Mouse (Mus musculus): Measurements from ENCODE around the gene Tmem132d. TPM values are rescaled to one million over a fixed set of nuclear protein-coding genes. Genes with fewer than 3 reads are reported as not detected.

The Tmem132d gene
- total RNA-seq, 2 experiments from 2014 or later: 0.03 to 0.08 TPM

DNA sequence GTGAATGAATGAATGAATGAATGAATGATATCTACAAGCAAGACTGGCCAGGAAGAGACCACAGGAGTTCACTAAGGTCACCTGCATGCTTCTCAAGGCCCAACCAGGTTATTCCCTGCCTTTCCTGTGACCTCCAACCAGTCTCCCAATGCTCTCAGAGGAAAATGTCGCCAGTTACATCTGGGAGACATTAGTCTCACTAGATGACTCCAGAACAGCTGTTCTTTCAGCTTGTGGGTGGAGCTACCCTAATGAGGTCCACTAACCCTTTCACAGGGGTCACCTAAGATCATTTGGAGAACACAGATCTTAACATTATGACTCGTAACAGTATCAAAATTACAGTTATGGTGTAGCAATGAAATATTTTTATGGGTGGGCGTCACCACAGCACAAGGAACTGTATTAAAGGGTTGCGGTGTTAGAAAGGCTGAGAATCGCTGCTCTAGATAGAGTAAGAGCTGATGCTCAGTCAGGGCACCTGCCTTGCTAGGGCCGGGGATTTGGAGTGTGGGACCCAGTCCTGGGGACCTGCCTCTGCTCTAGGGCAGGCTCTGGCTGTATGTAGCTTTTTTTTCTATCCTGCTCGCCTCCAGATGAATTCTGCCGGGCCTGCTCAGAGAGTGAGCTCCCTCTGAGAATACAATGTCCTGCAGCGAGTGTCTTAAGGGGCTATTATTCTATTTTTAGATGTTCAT lies 196.1 kb downstream of the Tmem132d start:
- intact Hi-C loops (cut with DNase I): no loop called here
- no peak for DNase-seq

DNA sequence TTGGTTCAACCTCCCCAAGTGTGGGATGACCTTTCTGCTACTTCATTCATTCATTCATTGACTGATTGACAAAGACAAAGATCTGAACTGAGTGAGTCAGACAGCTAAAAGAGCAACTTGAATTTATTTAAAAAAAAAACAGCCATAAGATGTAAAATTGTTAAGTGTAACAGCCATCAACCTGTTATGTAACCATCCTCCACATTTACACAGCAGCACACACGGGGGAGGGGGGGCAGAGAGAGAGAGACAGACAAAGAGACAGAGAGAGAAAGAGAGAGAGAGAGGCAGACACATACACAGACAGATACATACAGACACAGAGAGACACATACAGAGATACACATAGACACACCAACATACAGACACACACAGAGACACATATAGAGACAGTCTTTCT lies 197.3 kb downstream of the Tmem132d start:
- intact Hi-C loops (cut with DNase I): no loop called here
- no peak for DNase-seq

DNA sequence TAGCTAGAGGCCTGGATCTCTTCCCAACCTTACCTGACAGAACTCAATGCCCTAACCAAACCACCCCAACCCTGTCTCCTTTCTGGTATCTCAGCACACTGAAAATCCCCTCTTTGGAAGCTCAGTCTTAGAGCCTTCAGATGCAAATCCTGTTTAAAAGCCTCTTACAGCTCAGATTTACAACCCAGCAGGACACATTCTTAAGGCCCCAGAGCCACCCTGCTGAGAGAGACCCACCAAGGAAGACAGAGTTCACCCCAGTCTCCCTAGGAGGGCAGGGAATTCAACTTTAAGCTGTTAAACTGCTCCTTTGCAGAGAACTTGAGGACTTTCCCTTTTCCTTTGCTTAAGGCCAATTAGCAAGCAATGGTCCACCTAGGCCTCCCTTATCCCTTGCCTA lies 199.8 kb downstream of the Tmem132d start:
- intact Hi-C loops (cut with DNase I): no loop called here
- DNase-seq: no peak

DNA sequence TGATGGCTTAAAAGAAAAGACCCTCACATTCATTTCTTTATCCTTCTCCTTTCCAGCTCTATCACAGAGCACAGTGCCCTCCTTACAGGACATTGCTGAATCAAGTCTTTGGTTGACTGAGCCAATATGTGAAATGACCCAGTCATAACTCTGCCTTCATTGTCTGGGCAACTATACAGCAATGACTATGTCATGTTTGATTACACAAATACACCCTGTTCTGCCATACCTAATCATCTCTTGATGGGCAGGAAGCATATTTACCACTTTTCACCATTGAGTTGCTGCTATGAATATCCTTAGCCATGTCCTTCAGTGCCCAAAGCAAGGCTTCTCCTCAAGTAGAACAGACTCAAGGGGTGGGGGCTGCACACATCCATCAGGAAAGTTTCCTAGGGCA lies 214.6 kb downstream of the Tmem132d start:
- intact Hi-C loops (cut with DNase I): no loop called here
- DNase-seq: no peak

DNA sequence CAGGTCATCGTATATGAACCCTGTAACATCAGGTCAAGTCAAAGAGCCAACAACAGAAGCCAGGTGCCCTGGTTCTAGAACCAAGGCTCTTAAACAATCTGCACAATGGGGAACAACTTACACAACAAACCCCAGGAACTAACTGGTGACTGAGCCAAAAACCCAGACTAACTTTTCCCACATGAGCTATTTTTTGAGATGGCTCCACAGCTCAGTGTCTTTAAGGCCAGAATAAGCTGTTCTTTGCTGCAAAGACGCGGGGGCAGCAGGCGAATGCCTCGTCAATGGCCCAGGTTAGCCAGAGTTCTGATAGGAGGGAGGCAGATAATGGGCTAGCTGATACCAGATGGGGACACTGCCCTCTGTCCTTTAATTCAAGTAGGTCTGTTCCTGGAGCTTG lies 221.8 kb downstream of the Tmem132d start:
- no peak for DNase-seq
- intact Hi-C loops (cut with DNase I): no loop called here

DNA sequence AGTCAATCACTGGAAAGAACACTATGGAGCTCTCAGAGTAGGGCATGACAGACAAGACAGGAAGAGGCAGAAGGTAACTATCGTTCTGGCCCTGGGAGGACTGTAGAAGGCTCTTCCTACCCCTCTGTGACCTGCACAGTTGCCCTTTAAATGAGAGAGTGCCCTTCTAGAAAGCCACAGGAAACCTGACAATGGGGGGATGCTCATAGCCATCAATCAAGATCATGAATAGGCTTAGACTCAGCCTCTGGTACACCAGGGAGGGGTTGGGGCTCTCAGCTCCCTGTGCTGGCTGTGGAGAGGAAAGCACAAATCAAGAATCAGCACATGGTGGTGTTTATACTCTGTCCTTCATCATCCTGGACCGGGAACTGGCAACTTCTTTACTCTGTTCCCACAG lies 227.2 kb downstream of the Tmem132d start:
- intact Hi-C loops (cut with DNase I): no loop called here

DNA sequence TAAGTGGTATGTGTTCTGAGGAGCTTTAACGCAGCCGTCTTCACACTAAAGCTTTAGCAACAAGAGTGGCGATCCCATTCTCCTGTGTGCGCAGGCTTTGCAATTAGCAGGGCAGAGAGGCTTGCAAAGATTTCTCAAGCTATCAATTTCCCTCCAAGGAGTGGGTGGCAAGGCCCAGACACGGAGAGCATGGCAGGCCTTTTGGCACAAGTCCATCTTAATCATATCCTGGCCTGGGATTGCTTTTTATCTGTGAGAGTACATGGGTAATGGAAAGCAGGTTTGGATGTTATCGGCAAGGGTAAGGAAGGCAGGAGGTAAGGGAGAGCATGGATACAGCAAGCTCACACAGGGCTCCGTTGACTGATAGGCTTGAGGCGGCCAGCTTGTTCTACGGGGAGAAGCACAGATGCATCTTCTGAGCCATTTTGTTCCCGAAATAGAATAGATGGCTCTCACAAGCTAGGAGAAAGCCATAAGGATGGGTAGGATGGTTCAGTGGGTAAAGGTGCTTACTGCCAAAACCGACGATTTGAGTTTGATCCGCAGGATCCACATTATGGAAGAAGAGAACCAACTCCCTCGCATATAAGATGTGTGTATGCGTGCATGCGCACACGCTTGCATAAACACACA lies 228.1 kb downstream of the Tmem132d start:
- intact Hi-C loops (cut with DNase I): no loop called here
- DNase-seq: no peak

More for the DNA sequence above, 227.2 kb downstream of the Tmem132d start:
- no peak for DNase-seq

DNA sequence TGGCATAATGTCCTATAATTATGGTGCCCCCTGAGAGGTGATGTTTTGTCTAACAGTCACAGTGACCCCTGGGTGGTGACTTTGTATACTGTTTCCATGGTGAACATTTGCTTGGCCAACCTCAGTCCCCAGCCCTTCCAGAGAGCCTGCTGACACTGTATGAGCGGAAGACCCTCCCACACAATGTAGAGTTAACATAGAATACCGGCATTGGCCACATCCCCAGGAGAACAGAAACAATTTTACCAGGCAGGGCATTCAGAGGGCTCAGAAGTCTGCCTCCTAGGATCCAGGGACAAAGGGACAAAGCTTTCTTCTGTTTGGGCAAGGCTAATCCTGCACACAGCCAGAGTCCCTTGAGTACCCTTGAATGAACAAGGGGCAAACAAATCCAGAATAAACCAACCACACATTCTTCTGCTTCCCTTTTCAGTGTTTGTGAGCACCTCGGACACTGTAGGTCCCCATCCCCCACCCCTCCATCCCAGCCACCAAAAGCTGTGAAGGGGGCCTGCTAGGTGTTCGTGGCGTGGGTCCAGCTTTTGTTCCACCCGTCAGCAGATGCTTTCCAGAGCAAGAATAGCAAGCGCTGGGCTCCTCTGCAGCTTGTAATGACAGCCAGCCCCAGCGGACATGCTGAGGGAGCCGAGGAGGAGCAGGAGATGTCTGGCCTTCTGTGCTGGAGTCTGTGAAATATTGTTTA lies 228.8 kb downstream of the Tmem132d start:
- intact Hi-C loops (cut with DNase I): no loop called here
- no peak for DNase-seq

DNA sequence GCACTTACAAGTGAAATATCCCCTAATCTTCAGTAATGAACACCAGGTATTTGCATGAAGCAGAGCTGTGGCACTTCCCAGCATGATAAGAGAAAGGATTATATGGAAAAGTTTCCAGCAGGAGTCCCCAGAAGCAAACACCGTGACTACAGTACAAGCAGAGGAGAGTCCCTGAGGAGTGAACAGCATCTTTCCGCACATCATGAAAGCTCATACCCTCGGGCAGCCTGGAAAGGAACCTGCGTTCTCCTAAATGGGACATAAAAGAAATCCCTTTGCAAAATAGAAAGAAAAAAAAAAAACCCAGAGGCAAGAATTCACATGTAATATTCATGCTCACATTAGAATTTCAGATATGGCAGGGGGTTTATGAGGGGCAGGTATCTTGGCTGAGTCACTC lies 238.8 kb downstream of the Tmem132d start:
- intact Hi-C loops (cut with DNase I): no loop called here
- DNase-seq: no peak

DNA sequence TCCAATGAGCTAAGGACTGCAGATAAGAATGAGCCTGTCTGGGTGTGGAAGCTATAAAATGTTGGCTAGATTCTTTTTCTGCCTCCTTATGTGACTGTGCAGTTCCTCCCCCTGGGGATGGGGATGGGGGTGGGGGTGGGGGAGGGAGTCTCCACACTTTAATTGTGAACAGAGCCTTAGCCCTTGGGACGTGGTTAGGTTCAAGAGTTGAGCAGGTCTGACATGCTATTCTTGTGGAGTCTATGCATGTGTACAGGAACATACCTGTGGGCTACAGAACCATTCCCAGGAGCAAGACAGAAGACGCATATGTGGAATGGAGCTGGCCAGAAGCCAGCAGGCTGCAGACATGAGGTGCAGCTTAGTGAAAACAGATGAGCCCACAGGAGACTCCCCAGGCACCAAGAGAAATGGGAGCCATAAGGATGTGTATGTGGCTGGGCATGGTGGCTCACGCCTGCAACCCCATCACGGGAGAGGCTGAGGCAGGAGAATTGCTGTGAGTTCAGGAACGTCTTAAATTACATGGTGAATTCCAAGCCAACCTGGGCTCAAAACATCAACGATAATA lies 240.3 kb downstream of the Tmem132d start:
- no peak for DNase-seq
- intact Hi-C loops (cut with DNase I): no loop called here

DNA sequence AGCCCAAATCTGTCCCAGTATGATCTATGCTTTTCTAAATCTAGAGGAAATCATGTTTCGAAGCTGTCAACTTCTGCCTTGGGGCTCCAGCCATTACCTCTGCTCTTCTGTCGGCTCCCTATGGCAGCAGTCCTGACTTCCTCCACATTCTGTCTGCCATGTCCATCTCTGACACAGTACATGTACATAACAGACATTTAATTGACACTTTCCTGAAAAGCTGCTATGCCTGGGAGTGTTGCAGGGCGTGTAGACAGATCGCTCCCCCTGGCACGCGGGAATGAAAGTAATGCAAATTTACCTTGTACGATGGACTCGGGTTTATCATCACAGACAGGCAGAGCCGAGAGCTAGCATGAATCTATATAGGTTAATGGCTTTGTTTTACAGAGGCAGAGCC lies 241.2 kb downstream of the Tmem132d start:
- no peak for DNase-seq
- intact Hi-C loops (cut with DNase I): no loop called here

DNA sequence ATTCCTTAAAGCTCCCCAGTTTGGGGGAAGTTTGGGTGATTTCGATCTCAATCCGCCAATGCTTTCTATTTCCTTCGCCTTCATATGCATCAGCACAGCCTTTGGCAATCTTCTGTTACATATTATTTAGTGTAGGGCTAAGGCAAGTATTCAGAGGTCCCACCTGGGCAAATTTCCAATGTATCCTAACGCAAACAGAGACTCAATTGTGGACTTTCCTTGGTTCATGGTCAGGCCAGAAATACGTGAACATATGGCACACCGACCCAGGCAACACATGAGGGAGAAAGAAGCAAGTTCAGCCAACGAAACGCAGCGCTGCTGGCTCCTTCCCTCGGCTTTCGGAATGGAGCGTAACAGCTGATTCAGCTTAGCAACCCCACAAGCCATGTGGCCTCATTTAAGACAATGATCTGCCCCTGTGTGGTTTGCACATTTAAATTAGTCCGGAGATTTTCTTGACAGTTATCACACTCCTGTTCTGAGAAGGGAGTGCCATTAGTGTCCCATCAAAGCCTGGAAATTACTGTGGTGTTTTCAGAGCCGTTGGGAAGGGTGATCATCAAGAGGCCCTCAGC lies 242.5 kb downstream of the Tmem132d start:
- intact Hi-C loops (cut with DNase I): no loop called here
- DNase-seq: no peak

DNA sequence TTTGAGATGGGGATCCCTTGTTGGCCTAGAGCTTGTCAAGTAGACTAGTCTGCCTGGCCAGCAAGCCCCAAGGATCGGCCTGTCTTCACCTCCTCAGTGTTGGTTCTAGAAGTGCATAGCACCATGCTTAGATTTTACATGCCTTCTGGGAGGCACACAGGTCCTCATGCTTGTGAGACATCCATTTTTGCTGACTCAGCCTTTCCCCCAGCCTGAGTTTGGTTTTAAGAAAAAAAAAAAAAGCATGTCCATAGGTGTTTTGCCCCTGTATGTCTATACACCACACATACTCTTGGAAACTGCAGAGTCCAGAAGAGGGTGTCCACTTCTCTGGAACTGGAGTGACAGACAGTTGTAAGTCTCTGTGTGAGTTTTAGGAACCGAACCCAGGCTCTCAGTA lies 256.6 kb downstream of the Tmem132d start:
- intact Hi-C loops (cut with DNase I): no loop called here
- DNase-seq: no peak

DNA sequence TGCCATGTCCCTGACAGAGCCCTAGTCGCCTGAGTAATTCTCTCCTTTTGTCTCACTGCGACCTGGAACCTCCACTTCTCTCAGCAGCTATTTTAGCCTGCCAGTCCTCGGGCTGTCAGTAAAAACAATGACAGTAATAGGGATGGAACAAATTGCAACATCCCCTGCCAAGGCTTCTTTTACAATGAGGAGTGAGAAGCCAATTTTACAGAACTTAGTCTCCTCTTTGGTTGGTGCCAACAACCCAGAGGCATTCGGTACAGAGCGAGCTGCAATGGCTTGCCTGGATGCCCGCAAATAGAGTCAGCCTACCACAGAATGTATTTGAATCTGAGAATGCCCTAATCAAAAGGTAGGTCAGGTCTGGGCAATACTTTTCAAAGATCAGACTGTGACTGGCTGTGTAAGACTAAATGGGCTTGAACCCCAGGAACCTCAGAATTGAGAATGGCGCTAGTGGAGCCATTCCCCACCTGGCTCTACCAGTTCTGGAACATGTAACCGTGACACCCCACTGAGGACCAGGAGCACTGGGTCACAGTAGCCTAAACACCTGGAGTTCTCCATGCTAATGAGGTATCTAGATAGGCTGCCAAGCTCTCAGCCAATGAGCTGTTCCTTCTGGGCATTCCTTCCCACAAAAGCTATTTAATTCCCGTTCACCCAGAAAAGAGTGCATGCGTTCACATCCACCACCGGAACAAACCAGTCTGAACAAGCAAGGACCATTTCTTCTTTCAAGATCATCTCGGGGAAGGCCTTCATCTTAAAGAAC lies 273.8 kb downstream of the Tmem132d start:
- intact Hi-C loops (cut with DNase I): no loop called here
- no peak for DNase-seq

DNA sequence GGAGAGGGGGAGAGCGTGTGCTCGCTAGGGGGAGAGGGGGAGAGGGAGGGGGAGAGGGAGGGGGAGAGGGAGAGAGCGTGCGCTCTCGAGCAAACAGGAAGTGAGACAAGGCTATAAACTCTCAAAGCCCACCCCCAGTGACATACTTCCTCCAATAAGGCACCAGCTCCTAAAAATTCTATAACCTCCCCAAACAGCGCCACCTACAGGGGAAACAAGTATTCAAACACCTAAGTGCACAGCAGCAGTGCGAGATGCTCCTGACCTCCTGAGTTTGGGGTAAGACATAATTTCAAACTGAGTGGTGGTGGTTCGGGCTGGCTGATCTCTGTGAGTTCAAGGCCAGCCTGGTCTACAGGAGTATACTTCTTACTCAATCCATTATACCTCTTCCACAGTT lies 281.4 kb downstream of the Tmem132d start:
- intact Hi-C loops (cut with DNase I): no loop called here
- DNase-seq: no peak

DNA sequence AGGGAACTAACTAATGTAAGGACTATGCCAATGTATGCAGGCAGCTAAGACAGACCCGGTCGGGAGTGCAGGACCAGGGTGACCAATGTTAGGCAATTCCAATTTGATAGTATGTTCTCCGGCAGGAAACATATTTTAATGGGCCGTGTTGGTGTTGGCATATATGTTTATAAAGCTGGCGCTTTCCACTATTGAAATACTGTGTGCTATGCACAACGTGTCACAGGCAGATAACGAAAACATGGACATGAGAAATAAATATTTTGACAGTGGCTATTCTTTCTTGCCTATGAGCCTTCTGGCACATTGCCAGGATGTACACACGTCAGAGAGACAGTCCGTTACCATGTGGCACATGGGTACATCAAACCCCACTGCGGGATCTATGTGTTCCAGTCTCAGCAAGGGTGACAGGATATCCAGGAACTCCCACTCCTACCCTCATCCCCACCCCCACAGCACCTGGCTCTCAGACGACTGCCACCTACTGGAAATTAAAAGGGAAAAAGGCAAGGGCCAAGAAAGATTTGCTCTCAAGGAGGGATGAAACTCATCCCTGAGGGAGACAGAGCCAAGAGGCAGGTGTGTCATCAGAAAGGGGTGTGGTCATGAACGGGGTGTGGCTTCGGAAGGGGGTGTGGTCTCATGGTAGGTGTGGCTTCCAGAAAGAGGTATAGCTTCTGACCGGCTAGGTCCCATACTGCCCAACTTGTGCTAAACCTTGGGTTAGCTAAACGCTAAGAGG lies 285.8 kb downstream of the Tmem132d start:
- intact Hi-C loops (cut with DNase I): no loop called here
- no peak for DNase-seq

DNA sequence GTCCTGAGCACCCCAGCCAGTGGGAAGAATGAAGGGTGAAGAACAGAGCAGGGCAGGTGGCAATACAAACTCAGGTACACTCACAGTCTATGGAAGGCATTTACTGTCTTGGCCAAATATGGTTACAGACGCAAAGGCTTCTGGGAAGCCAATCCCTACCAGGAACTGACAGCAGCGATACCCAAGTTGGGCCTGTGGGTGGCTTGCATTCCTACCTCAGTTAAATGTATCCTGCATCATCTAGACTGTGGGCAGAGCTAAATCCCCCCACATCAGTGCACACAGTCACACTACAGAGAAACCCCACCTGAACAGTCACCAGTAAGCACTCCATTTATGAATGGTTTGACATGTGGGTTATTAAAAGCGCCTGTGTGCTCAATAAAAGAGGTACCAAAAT lies 288.1 kb downstream of the Tmem132d start:
- no peak for DNase-seq
- intact Hi-C loops (cut with DNase I): no loop called here

DNA sequence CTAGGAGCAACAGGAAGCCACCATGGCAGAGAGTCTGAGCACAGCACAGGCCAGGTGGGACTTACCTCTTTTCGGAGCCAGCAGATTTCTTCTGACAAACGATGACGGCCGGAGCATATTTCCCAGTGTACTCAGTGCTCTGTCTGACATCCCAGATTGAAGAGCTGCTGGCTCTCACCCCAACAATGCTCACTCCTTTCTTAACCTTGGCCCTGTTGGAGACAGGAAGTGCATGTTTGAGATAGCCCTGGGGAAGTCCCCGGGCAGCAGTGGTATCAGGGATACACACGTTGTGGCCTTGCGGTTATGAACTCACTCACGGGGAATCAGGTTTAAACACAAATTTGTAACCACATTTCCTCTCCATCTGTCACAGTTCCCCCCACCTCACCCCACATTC lies 296.1 kb downstream of the Tmem132d start:
- intact Hi-C loops (cut with DNase I): no loop called here
- DNase-seq: no peak

DNA sequence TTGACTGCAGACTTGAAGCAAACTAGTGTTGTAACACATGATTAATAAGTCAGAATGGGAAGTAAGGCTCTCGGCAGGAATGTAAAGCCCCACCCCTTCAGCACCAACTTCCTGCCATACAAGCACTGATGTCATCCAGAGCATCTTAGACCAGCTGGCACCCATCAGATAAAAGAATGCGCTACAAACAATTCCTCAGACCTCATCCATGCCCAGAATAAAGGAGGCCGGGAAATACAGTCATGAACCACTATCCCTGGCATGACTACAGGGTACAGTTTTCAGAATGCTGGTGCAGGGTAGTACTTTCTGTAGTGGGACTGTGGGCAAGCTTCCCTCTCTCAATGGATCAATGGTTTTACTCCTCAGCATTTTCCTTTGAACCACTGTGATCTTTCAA lies 310.2 kb downstream of the Tmem132d start:
- DNase-seq: no peak
- intact Hi-C loops (cut with DNase I): no loop called here

DNA sequence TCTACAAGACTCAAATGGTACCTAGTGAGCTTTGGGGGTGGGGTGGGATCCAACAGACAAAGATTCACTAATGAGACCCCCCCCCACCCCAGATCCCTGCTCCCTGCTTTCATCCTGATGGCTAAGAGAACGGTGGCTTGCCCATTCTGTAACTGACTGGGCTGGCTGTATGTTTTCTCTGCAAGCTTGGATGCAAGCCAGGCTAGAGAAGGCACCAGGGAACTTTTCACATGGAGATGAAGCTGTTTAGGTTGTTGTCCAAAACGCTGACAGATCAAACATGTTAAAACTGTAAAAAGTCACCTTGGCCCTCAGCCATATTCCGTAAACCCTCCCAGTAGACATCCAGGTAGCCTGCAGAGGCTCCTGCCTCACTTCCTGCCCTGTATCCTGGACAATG lies 313.7 kb downstream of the Tmem132d start:
- intact Hi-C loops (cut with DNase I): no loop called here
- DNase-seq: no peak
